Mouse (Mus musculus) right cerebral cortex, postnatal 36 days (tissue): ENCODE results near the gene Rnf207.

Experiments
- DNase-seq, 2 experiments: peaks; one replicate each; pipeline ENCODE4 v3.0.0; 2022; ENCODE audit warnings: low spot score in 2 of 2, mixed read lengths in 1 of 2

Gene Rnf207

DNA sequence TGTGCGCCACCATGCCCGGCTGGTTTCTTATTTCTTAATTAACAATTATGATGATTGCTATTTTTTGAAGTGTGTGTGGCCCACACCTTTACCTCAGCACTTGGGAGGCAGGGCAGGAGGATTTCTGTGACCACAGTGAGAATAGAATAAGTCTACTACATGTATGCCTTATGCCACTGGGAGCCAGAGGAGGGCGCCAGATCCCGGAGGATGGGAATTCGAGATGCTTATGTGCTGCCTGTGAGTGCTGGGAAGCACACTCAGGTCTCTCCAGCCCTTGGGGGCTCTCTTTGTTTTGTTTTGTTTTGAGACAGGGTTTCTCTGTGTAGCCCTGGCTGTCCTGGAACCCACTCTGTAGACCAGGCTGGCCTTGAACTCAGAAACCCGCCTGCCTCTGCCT lies 9.9 kb upstream of the Rnf207 start:
- DNase-seq: no peak

- DNase-seq: no peak
Measured at GRCm38 (mm10) chr4:152326543-152326942, 7.8 kb upstream of the Rnf207 start.

DNA sequence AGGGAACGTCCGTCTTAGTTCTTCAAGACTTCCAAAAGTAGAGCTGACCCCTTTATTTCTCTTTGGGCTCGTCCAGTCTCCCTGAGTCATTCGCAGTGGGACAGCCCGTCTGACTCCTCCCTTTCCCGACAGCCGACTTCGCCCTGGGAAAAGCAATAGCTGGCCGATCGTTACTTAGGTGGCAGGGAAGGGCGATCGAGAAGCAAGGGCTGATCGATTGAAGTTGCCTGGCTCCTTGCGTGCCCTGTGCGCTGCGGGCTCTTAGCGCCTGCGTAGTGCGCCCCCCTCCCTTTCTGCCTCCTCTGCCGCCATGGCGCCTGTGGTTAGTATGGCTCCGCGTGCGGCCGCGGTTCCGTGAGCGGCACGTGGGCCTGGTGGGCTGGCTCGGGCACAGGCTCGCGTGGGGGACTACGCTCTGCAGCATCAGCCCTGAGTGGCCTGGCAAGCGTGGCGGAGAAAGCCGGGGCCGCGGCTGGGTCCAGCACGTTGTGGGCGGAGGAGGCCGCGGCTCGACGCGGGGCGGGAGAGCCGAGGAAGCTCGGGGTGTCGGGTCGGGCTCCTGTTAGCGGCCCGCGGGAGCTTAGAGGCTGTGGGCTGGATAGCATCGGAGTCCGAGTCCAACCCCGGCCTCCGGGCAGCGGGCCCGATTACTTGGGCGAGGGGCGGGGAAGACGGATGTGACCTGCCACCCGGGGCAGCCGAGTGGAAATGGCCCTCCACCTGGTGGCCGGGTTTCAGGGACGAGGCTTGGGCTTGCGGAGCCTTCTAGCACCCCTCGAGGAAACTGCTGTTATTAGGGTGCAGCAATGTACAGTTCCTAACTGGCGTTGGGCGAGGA lies 7.0 kb upstream of the Rnf207 start, which contains the start of gene Rpl22:
Gene Rpl22, plus strand, starts transcription at position 169 of the 838 bp plus-strand sequence.
- peak; percentile 94 to 95 for DNase-seq

DNA sequence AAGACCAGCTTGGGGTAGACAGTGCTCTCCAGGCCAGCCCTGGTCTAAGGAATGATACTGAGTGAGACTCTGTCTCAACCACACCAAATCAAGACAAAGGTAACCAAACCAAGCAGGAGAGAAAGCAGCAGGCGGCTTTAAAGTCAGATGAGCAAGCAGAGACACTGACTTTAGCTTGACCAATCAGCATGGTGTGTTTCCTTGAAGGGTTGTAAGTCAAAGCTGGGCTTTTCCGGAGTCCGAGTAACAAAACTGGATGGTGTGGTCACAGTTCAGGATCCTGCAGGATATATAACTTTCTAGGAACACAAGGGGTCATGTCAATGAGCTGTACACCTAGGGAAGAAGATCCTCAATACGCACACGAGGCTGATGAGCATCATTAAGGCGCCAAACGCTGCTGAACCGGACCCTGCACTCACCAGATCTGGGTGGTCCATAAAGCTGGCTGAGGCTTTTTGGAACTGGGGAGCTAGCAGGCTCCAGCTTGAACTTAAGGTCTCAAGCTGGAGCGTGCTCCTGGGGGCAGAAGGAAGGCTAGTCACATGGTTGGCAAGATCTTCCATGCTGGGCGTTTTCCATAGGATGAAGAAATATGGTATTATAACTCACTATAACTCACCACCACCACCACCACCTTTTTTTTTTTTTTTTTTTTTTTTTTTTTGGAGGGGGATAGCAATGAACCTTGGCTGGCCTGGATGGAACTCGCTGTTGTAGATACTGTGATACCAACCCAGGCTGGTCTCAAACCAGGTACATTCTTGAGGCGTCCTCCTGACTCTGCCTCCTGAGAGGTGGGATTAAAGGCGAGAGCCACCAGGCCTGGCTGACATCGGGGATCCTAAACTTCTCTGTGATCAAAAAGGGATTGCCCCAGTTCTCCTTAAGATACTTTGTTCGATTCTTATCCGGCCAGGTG lies 6.1 kb upstream of the Rnf207 start:
- no peak for DNase-seq

DNA sequence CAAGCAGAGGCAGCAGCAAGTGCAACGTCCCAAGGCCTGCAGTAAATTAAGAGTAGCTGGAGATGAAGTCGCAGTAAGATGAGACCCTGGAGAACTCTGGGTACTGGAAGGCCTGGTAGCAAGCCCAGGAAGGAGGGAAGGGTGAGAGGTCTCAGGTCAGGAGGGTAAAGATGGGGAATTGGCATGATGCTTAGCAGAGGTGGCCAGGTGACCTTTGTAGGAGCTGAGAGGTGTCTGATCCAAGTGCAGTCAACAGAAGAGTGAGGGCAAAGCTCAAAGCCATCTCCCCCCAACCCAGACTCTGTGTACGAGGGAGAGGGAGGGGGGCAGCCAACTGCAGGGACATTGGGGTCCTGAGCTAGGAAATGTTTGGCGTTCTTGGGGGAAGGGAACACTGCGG lies 2.7 kb upstream of the Rnf207 start:
- DNase-seq: no peak

DNA sequence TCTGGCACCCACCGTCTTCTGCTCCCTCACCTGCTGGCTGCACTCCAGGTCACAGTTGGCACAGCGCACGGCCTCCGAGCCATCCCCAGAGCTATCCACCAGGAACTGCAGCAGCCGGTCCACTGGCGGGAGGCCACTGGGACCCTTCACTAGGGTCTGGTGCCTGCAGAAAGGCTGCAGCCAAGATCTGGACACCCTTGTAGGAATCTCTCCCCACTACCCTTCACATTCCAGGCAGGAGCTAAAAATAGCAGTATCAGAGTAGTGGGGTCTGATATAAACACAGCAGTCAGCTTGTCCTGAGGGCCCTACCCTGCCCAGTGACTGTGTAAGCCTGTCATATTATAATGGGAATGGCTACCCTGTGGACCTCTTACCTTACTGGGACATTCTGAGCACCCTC lies 1.2 kb downstream of the Rnf207 start:
- no peak for DNase-seq

GRCm38 (mm10) chr4:152315498-152316213 lies 3.1 kb downstream of the Rnf207 start:
- DNase-seq: no peak

DNA sequence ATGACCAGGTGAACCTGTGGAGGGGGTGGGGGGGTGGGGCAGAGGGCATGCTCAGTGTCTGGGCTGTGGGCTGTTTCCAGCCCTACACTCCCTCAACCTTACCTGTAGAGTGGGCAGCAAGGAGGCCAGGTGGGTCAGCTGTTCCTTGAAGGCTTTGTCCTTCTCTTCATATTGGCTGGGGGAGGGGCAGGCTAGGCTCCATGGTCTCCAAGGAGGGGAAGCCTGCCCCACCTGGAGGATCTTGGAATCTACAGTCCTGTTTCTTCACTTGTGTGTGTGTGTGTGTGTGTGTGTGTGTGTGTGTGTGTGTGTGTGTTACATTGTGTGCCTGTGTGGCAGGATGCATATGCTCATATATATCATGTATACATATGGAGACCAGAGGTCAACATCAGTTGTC lies 4.9 kb downstream of the Rnf207 start:
- no peak for DNase-seq

- peak in 1 of 2 experiments; percentile 20 for DNase-seq
Measured at GRCm38 (mm10) chr4:152313211-152313632, 5.6 kb downstream of the Rnf207 start.

DNA sequence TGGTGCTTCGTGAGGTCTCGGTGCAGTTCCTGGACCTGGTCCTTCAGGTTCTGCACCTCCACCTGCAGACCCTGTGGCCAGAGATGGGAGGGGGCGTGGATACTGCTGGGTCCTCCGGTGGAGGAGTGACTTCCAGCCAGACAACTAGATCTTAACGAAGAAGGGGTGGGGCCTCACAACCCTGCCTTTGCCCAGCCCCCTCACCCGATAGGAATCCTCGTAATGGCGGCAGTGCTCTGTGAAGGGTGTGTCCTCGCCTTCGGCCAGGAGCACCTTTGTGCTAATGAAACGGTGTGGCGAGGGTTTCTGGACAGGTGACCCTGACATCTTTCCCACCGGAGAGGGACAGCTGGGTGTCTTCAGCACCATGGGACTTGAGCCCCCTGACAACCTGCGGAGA lies 6.6 kb downstream of the Rnf207 start:
- no peak for DNase-seq

GRCm38 (mm10) chr4:152307542-152307941 lies 11.3 kb downstream of the Rnf207 start:
- no peak for DNase-seq

DNA sequence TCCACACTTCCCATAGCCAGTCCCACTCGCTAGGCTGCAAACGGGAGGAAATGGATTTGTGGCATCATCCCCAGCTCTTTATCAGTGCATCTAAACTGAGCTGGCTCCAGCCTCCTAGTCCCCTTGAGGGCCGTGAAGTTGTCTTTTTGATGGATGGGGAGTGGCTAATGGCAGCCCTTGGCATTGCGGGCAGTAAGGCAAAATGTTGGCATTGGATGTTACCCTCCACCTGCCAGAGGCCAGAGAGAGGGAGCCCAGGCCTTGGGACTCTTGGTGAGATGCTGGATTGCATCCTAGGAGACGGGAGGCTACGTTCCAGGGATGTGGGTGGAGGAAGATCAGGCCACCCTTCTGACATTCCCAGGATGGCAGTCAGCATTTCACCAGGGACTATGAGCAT lies 12.8 kb downstream of the Rnf207 start:
- DNase-seq: no peak

DNA sequence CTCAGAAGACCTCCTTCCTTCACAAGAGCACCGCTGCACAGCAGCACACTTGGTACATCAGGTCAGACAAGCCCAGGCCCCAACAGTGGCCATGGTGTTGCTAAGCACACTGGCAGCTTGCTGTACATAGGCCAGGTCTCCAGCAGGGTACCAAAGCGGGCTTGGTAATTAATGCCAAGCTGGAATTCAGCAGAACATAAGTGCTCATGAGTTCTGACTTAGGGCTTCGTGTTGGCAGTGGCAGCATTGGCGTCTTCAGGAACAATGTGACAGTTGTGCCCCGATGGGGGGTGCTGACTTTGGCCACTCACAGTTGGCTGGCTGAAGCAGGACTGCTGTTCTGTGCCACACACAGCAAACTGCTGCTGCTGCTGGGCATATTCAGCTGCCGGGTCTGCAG lies 14.1 kb downstream of the Rnf207 start:
- DNase-seq: no peak

GRCm38 (mm10) chr4:152303172-152303571 lies 15.6 kb downstream of the Rnf207 start:
- DNase-seq: no peak

DNA sequence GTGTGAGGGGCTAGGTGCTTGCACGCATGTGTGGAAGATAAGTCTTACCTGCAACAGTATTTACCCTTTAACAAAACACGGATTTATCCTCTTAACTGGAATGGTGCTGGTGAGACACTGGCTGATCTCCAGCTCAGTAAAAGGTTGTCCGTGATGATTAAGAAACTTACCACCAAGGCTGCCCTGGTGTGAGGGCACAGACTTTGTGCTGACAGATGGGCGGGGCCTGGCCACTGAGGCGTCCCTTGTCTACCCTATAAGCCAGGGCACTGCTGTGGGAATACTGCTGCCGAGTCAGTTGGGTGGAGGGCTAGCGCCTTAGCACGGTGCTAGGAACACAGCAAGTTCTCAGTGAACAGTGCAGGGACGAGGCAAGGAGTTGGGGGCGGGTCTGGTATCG lies 16.8 kb downstream of the Rnf207 start:
- no peak for DNase-seq

DNA sequence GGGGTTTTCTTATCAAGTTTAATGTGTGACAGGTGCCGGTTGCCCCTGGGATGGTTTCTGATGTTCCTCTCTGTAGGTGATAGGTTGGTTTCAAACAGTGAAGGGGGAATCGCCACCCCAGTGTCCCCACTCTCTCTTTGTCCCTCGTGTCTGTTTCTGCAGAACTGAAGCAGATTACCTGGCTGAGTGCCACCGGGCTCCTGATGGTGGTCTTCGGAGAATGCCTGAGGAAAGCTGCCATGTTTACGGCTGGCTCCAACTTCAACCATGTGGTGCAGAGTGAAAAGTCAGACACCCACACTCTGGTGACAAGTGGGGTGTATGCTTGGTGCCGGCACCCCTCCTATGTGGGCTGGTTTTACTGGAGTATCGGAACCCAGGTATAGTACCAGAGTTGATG lies 18.4 kb downstream of the Rnf207 start:
- no peak for DNase-seq

GRCm38 (mm10) chr4:152298836-152299235 lies 20.0 kb downstream of the Rnf207 start:
- no peak for DNase-seq

DNA sequence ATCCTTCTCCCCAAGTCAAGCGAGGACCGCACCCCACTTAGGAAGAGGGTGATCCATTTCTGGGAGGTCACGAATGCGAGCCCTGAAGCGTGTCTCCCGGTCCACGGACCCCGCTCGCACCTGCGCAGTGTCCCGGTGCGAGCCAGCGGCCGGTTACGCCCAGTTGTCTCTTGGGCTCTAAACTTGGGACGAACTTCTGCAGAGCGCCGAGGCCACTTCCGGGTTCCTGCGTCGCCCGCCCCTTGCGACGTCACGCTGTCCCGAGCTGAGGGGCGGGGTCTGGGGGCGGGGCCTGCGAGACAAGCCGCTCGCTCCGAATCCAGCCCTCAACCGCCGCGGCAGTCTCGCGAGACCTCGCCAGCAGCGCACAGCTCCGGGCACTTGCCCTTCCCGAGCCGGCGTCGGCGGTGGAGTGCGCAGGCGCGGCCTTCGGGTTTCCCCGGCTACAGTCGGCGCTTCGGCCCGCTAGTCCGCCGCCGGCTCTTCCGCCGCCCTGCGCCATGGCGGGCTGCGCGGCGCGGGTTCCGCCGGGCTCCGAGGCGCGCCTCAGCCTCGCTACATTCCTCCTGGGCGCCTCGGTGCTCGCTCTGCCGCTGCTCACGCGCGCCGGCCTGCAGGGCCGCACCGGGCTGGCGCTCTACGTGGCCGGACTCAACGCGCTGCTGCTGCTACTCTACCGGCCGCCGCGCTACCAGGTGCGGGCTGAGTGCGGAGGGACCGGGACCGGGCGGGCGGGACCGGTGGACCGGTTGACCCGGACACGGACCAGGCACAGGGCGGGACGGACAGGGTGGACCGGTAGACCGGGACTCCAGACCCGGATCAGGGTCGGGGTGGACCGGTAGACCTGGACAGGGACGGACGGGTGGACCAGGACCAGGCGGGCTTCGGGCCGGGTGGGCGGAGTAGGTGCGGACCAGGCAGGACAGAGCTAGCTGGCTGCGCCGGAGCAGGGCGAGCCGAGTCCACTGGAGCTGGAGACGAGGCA lies 21.6 kb downstream of the Rnf207 start, which contains the start of gene Icmt:
Gene Icmt, plus strand, starts transcription at position 354 of the 988 bp plus-strand sequence.
- peak; percentile 97 to 98 for DNase-seq

DNA sequence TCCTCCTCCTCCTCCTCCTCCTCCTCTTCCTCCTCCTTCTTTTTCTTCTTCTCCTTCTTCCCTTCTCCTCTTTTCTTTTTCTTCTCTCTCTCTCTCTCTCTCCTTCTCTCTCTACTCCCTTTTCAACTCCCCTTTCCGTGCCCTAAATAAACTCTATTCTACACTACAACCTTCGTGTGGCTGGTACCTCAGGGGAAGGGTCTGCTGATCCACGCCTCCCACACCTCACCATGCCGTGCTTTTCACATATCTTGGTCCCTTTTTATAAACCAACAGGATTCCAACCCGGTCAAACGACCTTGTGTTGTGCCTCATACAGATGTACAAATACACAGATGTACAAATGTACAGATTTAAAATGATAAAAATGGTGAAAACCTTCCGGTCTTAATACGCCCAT lies 22.4 kb downstream of the Rnf207 start:
- no peak for DNase-seq

GRCm38 (mm10) chr4:152295916-152296315 lies 22.9 kb downstream of the Rnf207 start:
- DNase-seq: no peak
